Mouse (Mus musculus) thymus, postnatal 14 days (tissue): Measurements from ENCODE around the gene Erbin.

ENCODE experiments used
- DNase-seq: peaks from one replicate; pipeline ENCODE4 v3.0.0; 2021

The Erbin gene

GRCm38 (mm10) chr13:103910598-103910997 lies 9.7 kb downstream of the Erbin start:
- DNase-seq: no peak

- no peak for DNase-seq
Observed at GRCm38 (mm10) chr13:103909894-103910293, 10.4 kb downstream of the Erbin start.

- no peak for DNase-seq
Observed at GRCm38 (mm10) chr13:103900015-103900414, 20.3 kb downstream of the Erbin start.

- no peak for DNase-seq
Observed at GRCm38 (mm10) chr13:103897606-103898005, 22.7 kb downstream of the Erbin start.

- no peak for DNase-seq
Observed at GRCm38 (mm10) chr13:103893065-103893464, 27.2 kb downstream of the Erbin start.

GRCm38 (mm10) chr13:103890038-103890437 lies 30.3 kb downstream of the Erbin start:
- DNase-seq: no peak

GRCm38 (mm10) chr13:103886503-103886902 lies 33.8 kb downstream of the Erbin start:
- no peak for DNase-seq

- no peak for DNase-seq
Observed at GRCm38 (mm10) chr13:103881200-103881599, 39.1 kb downstream of the Erbin start.

GRCm38 (mm10) chr13:103876743-103877142 lies 43.6 kb downstream of the Erbin start:
- DNase-seq: no peak

- no peak for DNase-seq
Observed at GRCm38 (mm10) chr13:103875823-103876514, 44.3 kb downstream of the Erbin start.

GRCm38 (mm10) chr13:103870786-103871185 lies 49.5 kb downstream of the Erbin start:
- DNase-seq: no peak

- DNase-seq: no peak
Observed at GRCm38 (mm10) chr13:103870117-103870516, 50.2 kb downstream of the Erbin start.

- no peak for DNase-seq
Observed at GRCm38 (mm10) chr13:103868875-103869274, 51.4 kb downstream of the Erbin start.

GRCm38 (mm10) chr13:103862041-103862440 lies 58.3 kb downstream of the Erbin start:
- DNase-seq: no peak

- DNase-seq: no peak
Observed at GRCm38 (mm10) chr13:103859041-103859440, 61.3 kb downstream of the Erbin start.

- DNase-seq: no peak
Observed at GRCm38 (mm10) chr13:103847614-103848013, 72.7 kb downstream of the Erbin start.

- no peak for DNase-seq
Observed at GRCm38 (mm10) chr13:103841287-103842201, 78.8 kb downstream of the Erbin start.

- DNase-seq: no peak
Observed at GRCm38 (mm10) chr13:103838619-103839018, 81.7 kb downstream of the Erbin start.

GRCm38 (mm10) chr13:103829623-103830135 lies 90.6 kb downstream of the Erbin start:
- DNase-seq: no peak

- no peak for DNase-seq
Observed at GRCm38 (mm10) chr13:103822270-103822669, 98.0 kb downstream of the Erbin start.

GRCm38 (mm10) chr13:103819377-103819776 lies 100.9 kb downstream of the Erbin start:
- DNase-seq: no peak

GRCm38 (mm10) chr13:103817935-103818334 lies 102.4 kb downstream of the Erbin start:
- DNase-seq: no peak

- no peak for DNase-seq
Observed at GRCm38 (mm10) chr13:103807464-103807863, 112.8 kb downstream of the Erbin start.
